Mouse (Mus musculus): ENCODE data around the gene Nabp2. TPM values are rescaled to one million over a fixed set of nuclear protein-coding genes. Genes with fewer than 3 reads are reported as not detected.
A peak's percentile ranks its signal among the peaks of the same experiment; 100 is the strongest.

Nabp2 gene
- 153 and 156 TPM in 2 replicates for polyA plus RNA-seq (2015; fragmentation: Nextera tagmentation; extraction: Ambion mirVana)

DNA sequence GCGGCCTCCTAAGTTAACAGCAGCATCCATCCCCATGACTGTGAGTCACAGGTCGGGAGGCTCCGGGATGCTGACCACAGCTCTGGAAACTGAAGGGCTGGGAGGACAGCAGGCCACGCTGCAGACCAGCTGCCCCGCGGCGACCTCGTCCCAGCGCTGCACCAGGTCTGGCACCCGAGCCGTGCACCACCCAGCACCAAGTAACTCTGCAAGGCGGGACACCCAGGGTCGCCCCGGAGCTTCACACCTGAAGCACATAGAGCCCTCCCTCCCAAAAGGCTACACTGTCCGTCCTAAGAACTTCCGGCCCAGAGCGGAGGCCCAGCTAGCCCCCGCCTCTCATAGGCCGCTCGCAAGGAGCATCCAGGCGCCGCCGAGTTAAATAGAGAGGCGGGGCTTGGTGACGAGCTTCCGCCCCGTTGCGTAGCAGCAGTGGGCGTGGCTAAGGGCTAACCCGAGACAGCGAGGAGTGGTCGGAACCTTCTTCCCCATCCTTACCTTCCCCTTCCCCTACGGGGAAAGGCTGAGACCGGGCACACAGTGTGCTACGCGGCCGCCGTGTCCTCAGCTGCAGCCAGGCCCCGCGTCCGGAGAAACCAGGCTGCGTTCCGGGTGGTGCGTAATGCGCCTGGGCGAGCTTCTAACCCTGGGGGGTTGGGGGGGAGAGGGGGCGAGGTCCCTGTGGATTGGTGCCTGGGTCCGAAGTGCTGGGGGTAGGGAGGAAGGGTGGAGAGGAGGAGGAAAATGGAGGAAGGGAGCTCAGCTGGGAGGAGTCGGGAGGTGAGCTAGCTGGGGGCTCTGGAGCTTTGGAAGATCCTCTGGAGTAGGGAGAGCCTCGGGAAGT is at the start of gene Nabp2, which contains the start of gene Rnf41:
Gene Nabp2, minus strand, starts transcription at position 282 of the 844 bp plus-strand sequence.
Gene Rnf41, plus strand, starts transcription at position 447 of the 844 bp plus-strand sequence.
- Histone ChIP-seq H3K9ac (peak within 1 kb of the TSS; percentile 89), H3K27me3 (no peaks in the 10 kb centered on the region), H3K4me3 (peak within 1 kb of the TSS; percentile 91), H3K27ac (peak within 1 kb of the TSS; percentile 94), H3K36me3 (ENCODE audit: poor library complexity, severe bottlenecking) (peaks cover 31% of the 10 kb centered on the region), H3K4me2 (peak within 1 kb of the TSS; percentile 97), H3K4me1 (peaks cover 51% of the 10 kb centered on the region), H3K9me3 (replicated peaks) (no peaks in the 10 kb centered on the region)
- under 1% methylated on average over 37 of the region's 50 CpGs for WGBS
- ATAC-seq, result peak; percentile 92

DNA sequence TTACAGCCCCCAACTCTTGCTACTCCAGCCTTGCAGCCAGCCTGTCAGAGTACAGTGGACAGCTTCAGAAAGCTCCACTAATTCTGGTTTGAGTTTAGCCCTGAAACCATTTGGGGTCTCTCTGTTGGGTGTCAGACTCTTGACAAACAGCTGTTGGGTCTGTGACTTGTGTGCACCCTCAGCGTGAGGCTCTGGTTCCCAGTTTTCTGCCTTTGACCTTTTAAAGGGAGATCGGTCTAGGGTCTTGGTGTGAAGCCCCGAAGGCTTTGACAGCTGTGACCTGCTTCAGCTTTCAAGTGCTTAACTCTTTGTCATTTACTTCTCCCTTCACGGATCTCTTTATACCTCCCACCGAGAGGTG is 49.0 kb upstream of the Nabp2 start:
- Histone ChIP-seq H3K9me3 (replicated peaks) (no peaks in the 10 kb centered on the region), H3K27ac (peak overlapping the region; percentile 97), H3K36me3 (ENCODE audit: poor library complexity, severe bottlenecking) (peaks cover 42% of the 10 kb centered on the region), H3K27me3 (no peaks in the 10 kb centered on the region), H3K9ac (peak overlapping the region; percentile 99), H3K4me3 (peak overlapping the region; percentile 98), H3K4me2 (peak overlapping the region; percentile 94), H3K4me1 (peaks cover 19% of the 10 kb centered on the region)
- no peak for ATAC-seq
- WGBS, result 3% methylated on average over 5 of the region's 5 CpGs

DNA sequence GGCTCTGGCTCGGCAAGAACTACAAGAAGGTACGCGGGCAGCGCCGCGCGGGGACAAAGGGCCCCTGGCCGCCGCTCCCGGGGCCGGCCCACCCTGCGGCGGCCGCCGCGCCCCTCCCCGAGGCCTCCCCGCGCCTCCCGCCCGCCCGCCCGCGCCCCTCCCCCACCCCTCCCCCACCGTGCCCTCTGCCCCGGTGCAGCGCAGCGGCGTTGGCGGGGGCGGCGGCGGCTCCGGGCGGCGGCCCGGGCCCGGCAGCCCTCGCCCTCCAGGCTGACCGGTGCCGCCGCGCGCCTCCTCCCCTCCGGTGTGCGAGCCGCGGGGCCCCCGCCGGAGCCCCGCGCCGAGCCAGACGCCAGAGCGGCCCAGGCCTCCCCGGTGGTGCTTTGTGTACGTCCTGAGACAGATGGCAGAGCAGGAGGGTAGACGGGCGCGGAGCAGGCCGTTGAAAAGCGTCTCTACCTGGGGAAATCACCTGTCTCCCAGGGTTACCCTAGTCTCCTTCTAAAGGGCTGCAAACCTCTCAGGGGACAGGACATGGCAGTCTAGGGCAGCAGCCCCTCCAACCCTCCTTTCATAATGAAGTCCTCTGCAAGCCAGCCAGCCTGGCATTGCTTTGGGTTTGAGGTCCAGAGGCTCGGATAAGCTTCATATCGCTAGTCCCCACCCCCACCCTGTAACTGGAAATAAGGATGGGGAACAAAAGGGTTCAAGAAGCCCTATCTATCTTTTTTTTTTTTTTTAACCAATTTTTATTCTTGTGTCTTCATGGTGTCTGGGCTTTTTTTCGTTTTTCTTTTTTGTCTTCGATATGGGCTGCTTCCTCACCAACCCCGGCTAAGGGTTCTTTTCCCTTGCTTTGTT is 48.3 kb upstream of the Nabp2 start:
- peak overlapping the region; percentile 99 for H3K9ac ChIP-seq
- peaks cover 36% of the 10 kb centered on the region for H3K36me3 ChIP-seq (ENCODE audit: poor library complexity, severe bottlenecking)
- peaks cover 22% of the 10 kb centered on the region for H3K4me1 ChIP-seq
- peak; percentile 62 for ATAC-seq
- WGBS, result 2% methylated on average over 28 of the region's 67 CpGs
- H3K4me2 ChIP-seq, result peak overlapping the region; percentile 94
- peak overlapping the region; percentile 98 for H3K4me3 ChIP-seq
- peak overlapping the region; percentile 97 for H3K27ac ChIP-seq
- no peaks in the 10 kb centered on the region for H3K9me3 ChIP-seq (replicated peaks)
- H3K27me3 ChIP-seq, result no peaks in the 10 kb centered on the region

DNA sequence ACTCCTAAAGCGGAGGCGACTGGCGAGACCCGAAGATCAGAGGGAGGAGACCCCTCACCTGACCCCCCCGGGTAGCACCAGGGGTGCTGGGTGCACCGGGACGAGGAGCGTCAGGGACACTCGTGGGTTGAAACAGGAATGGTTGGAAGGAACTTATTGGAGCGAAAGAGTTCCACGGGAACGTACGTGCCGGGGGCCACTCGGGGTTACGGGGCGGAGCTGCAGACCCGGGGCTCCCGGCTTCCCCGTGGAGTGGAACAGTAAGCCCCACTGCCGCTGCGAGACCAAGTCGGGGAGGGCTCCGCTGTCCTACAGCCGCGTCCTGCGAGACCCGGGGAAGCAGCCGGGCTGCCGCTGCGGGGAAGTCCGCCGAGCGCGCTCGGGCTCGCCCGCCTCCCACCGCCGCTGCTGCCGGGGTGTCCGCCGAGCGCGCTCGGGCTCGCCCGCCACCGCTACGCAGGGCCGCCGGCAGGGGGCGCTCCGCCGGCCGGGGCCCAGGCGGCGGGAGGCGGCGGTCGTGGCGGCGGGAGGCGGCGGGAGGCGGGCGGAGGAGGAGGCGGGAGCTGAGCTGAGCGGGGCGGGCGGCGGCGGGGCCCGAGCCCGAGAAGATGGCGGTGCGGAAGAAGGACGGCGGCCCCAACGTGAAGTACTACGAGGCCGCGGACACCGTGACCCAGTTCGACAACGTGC is 47.6 kb upstream of the Nabp2 start, which contains the start of gene Smarcc2:
Gene Smarcc2, plus strand, starts transcription at position 530 of the 690 bp plus-strand sequence.
- peaks cover 22% of the 10 kb centered on the region for H3K4me1 ChIP-seq
- H3K4me2 ChIP-seq, result peak within 1 kb of the TSS; percentile 94
- WGBS, result under 1% methylated on average over 48 of the region's 86 CpGs
- H3K27me3 ChIP-seq, result no peaks in the 10 kb centered on the region
- H3K9ac ChIP-seq, result peak within 1 kb of the TSS; percentile 99
- H3K9me3 ChIP-seq (replicated peaks), result no peaks in the 10 kb centered on the region
- peak; percentile 76 for ATAC-seq
- peaks cover 28% of the 10 kb centered on the region for H3K36me3 ChIP-seq (ENCODE audit: poor library complexity, severe bottlenecking)
- H3K27ac ChIP-seq, result peak within 1 kb of the TSS; percentile 97
- H3K4me3 ChIP-seq, result peak within 1 kb of the TSS; percentile 98

DNA sequence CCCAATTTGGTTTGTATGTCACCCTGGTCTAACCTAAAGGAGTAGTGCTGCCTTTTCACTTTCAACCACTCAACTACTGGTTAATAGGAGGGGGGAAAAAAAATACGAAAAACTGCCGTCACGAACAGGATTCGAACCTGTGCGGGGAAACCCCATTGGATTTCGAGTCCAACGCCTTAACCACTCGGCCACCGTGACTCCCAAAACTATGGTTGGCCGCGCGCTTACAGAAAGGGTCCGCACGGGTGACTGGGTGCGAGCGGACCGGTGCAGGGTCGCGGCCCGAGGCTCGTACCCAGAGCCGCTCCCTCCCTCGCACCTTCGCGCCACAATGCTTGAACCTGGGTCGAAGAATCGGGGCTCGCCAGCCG is 47.0 kb upstream of the Nabp2 start:
- Histone ChIP-seq H3K4me2 (peak overlapping the region; percentile 94), H3K27me3 (no peaks in the 10 kb centered on the region), H3K4me1 (peaks cover 22% of the 10 kb centered on the region), H3K9me3 (replicated peaks) (no peaks in the 10 kb centered on the region), H3K4me3 (peak overlapping the region; percentile 98), H3K9ac (peak overlapping the region; percentile 99), H3K27ac (peak overlapping the region; percentile 97), H3K36me3 (ENCODE audit: poor library complexity, severe bottlenecking) (peaks cover 23% of the 10 kb centered on the region)
- whole genome bisulfite sequencing, result under 1% methylated on average over 29 of the region's 29 CpGs
- ATAC-seq, result peak; percentile 72

DNA sequence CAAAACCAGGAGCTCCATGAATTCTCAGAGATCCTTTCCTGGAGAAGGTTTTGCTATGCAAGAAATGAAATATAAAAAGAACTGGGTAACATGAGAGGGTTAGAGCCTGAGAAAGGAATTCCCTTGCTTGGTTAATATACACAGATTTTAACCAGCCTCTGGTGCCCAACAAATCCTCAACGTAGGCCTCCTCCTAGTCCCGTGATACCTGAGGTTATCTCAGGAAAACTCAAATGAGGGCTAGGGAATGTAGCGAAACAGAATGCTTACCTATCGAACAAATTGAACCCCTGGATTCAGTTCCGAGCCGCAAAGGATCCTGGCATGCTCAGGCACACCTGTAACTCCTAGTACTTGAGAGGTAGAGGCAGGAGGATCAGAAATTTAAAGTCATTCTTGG is 46.4 kb upstream of the Nabp2 start:
- WGBS, result 88% methylated on average over 6 of the region's 6 CpGs

DNA sequence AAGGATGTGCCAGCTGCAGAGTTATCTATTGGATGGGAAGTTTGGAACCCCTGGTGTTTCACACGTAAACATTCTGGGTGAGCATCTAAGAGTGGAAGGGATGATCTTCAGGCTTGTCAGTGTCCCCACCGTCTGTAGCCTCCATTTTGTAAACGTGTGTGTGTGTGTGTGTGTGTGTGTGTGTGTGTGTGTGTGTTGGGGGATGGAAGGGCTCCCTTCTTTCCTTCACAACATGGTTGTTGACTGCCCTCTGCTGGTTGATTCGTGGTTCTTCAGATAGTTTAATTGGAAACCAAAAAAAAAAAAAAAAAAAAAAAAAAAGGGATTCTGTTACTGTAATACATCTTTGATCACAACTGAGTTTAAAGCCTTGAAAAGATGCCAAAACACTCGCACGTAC is 44.0 kb upstream of the Nabp2 start:
- no peaks in the 10 kb centered on the region for H3K27me3 ChIP-seq
- peaks cover 10% of the 10 kb centered on the region for H3K4me1 ChIP-seq
- H3K9ac ChIP-seq, result no peak overlapping the region
- no peak overlapping the region for H3K27ac ChIP-seq
- H3K4me3 ChIP-seq, result no peak overlapping the region; the same call in 1 of the 2 replicates
- H3K4me2 ChIP-seq, result peak overlapping the region; percentile 37
- H3K36me3 ChIP-seq (ENCODE audit: poor library complexity, severe bottlenecking), result no peaks in the 10 kb centered on the region
- H3K9me3 ChIP-seq (replicated peaks), result no peaks in the 10 kb centered on the region
- WGBS, result 3% methylated on average over 6 of the region's 6 CpGs
- ATAC-seq, result peak; percentile 17; the same call in 1 of the 2 replicates

More for the DNA sequence above, 46.4 kb upstream of the Nabp2 start:
- H3K4me1 ChIP-seq, result peaks cover 22% of the 10 kb centered on the region
- H3K4me2 ChIP-seq, result no peak overlapping the region
- no peak for ATAC-seq
- H3K27me3 ChIP-seq, result no peaks in the 10 kb centered on the region
- H3K9ac ChIP-seq, result no peak overlapping the region
- H3K36me3 ChIP-seq (ENCODE audit: poor library complexity, severe bottlenecking), result peaks cover 16% of the 10 kb centered on the region
- no peaks in the 10 kb centered on the region for H3K9me3 ChIP-seq (replicated peaks)
- 0 out of 2 replicates have a peak overlapping the region, but pooled peaks have one; percentile 98 for H3K4me3 ChIP-seq
- no peak overlapping the region for H3K27ac ChIP-seq

DNA sequence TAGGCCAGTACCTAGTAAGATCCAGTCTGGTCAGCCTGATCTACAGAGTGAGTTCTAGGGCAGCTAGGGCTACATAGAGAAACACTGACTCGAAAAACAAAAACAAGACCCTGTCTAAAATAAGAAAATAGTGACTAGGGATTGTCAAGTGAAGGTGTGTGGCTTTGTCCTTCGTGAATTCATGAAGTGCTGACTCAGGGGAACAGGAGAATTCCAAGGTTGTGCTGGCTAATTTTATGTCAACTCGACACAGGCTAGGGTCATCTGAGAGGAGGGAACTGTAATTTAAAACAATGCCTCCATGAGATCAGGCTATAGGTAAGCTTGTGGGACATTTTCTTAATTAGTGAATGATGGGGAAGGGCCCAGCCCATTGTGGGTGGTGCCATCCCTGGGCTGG is 43.2 kb upstream of the Nabp2 start:
- Histone ChIP-seq H3K27me3 (no peaks in the 10 kb centered on the region), H3K4me3 (no peak overlapping the region), H3K36me3 (ENCODE audit: poor library complexity, severe bottlenecking) (no peaks in the 10 kb centered on the region), H3K9me3 (replicated peaks) (no peaks in the 10 kb centered on the region), H3K4me1 (peaks cover 8% of the 10 kb centered on the region; the same call in 1 of the 2 replicates), H3K4me2 (no peak overlapping the region), H3K9ac (no peak overlapping the region), H3K27ac (no peak overlapping the region)
- ATAC-seq, result no peak
- 83% methylated on average over 3 of the region's 3 CpGs for WGBS

DNA sequence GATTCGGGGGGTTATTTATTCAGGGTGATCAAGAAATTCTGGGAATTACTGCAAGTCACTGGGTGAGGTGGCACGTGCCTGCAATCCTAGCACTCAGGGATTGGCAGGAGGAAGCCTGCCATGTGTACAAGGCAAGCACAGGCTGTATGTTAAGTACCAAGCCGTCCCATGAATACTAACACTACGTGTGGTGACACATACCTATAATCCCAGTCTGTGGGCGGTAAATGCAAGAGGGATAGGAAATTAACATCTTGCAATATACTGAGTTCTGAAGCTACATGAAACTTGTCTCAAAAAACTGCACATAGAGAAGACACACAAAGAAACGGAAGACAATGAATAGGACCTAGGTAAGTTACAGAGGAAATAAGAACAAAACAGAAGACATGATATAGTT is 39.7 kb upstream of the Nabp2 start:
- Histone ChIP-seq H3K36me3 (ENCODE audit: poor library complexity, severe bottlenecking) (no peaks in the 10 kb centered on the region), H3K27ac (no peak overlapping the region), H3K9ac (no peak overlapping the region), H3K4me1 (peaks cover 3% of the 10 kb centered on the region; the same call in 1 of the 2 replicates), H3K4me2 (no peak overlapping the region), H3K4me3 (no peak overlapping the region), H3K9me3 (replicated peaks) (no peaks in the 10 kb centered on the region), H3K27me3 (no peaks in the 10 kb centered on the region)
- WGBS, result 84% methylated on average over 6 of the region's 6 CpGs
- no peak for ATAC-seq

DNA sequence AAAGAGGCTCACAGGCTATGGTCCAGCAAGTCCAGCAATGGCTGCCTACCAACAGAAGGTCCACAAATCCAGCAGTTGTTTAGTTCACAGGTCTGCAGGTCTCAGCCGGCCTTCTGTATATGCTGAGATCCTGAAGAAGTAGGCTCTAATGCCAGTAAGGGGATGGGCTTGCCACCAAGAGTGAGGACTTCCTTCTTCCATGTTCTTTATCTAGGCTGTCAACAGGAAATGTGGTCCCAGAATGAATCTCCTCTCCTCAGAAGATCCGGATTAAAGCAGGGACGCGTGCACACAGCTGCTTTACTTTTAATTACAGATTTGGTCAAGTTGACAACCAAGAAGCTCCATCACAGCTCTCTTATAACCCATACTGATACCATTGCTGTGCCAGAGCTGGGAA is 34.1 kb upstream of the Nabp2 start:
- WGBS, result 86% methylated on average over 4 of the region's 4 CpGs
- H3K27ac ChIP-seq, result no peak overlapping the region
- no peak for ATAC-seq

DNA sequence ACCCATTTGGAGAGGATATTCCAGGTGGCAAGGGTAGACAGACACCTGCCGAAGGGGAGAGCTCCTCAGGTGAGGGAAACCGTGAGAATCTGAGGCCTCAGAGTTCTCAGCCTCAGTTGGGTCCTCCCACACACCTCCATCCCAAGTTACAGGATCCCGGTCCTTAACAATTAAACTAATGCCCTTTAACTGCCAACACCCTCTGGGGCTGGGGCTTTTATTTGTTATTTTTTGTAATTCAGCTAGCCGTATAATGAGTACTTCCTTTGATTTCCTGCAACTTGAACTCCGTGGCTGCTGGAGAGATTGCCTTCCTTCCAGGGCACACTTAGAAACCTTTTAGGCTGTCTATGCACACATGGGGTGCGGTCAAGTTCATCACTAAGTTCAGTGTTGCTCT is 33.1 kb upstream of the Nabp2 start:
- no peak overlapping the region for H3K27ac ChIP-seq
- 75% methylated on average over 6 of the region's 6 CpGs for WGBS
- no peak for ATAC-seq
- H3K4me2 ChIP-seq, result no peak overlapping the region
- no peaks in the 10 kb centered on the region for H3K4me1 ChIP-seq
- peaks cover 31% of the 10 kb centered on the region for H3K36me3 ChIP-seq (ENCODE audit: poor library complexity, severe bottlenecking)
- no peak overlapping the region for H3K9ac ChIP-seq
- H3K4me3 ChIP-seq, result no peak overlapping the region
- no peaks in the 10 kb centered on the region for H3K9me3 ChIP-seq (replicated peaks)
- H3K27me3 ChIP-seq, result no peaks in the 10 kb centered on the region

More for the DNA sequence above, 34.1 kb upstream of the Nabp2 start:
- peaks cover 21% of the 10 kb centered on the region for H3K36me3 ChIP-seq (ENCODE audit: poor library complexity, severe bottlenecking)
- no peak overlapping the region for H3K4me3 ChIP-seq
- H3K9ac ChIP-seq, result no peak overlapping the region
- no peaks in the 10 kb centered on the region for H3K9me3 ChIP-seq (replicated peaks)
- H3K4me1 ChIP-seq, result no peaks in the 10 kb centered on the region
- no peak overlapping the region for H3K4me2 ChIP-seq
- H3K27me3 ChIP-seq, result no peaks in the 10 kb centered on the region
